ENCODE assay signal across 22 mouse cellular contexts in genomic region chr5:88562863-88563780, GRCm38 (mm10). TPM values are rescaled to one million over a fixed set of nuclear protein-coding genes. Genes with fewer than 3 reads are reported as not detected.
A peak's percentile ranks its signal among the peaks of the same experiment; 100 is the strongest.
DNase-seq lines count a peak whose midpoint lies in the region; ATAC-seq and TF ChIP-seq lines count a peak whose summit lies in the region.
"Had no signal": no experiment of that assay in that cellular context is flagged by ENCODE, and none has a peak within 500 bp of the region (broad histone marks: within the 10 kb centered on the region; RNA-seq: fewer than 3 reads in every experiment).

No protein-coding gene starts in this region.

- no peak overlapping the region for H3K4me3 ChIP-seq in intestine, postnatal 0 days (ENCODE audit: low read depth, low read length)
- no peak overlapping the region for H3K4me3 ChIP-seq in intestine, embryonic 16.5 days (ENCODE audit: low read length)
- no peak overlapping the region for H3K4me3 ChIP-seq in lung, embryonic 14.5 days (ENCODE audit: low read depth, low read length)
- H3K4me3 ChIP-seq in ES-E14 (ENCODE audit: insufficient read depth in 1 of 2, low read depth in 1 of 2, low read length in 2 of 2, poor library complexity in 1 of 2, severe bottlenecking in 1 of 2), result no peak overlapping the region
- H3K4me3 ChIP-seq in macrophage (ENCODE audit: inconsistent target), result peak overlapping the region; percentile 56; the same call in 1 of the 2 replicates

- H3K27me3 ChIP-seq in intestine, postnatal 0 days (replicated peaks; ENCODE audit: control insufficient read depth, insufficient read depth, low read length), result no peaks in the 10 kb centered on the region
- no peaks in the 10 kb centered on the region for H3K27me3 ChIP-seq in intestine, embryonic 16.5 days (replicated peaks; ENCODE audit: control insufficient read depth, insufficient read depth, low read length)
- H3K27me3 ChIP-seq in lung, embryonic 14.5 days (ENCODE audit: insufficient read depth, low read length), result no peaks in the 10 kb centered on the region
- H3K27me3 ChIP-seq: embryonic facial prominence, embryonic 12.5 days; forebrain, embryonic 12.5 days; heart, embryonic 15.5 days; kidney, embryonic 15.5 days had no signal

- in situ Hi-C loops in ES-E14 (cut with MboI; ENCODE audit: low sequenced_read_pairs in 2 of 2, unreplicated experiment in 2 of 2), result no loop called here

- H3K4me1 ChIP-seq in intestine, postnatal 0 days (replicated peaks; ENCODE audit: control insufficient read depth, insufficient read depth, low read length), result no peaks in the 10 kb centered on the region
- H3K4me1 ChIP-seq in intestine, embryonic 16.5 days (ENCODE audit: control insufficient read depth, insufficient read depth, low read length), result peaks cover 8% of the 10 kb centered on the region
- H3K4me1 ChIP-seq in lung, embryonic 14.5 days (ENCODE audit: insufficient read depth), result no peaks in the 10 kb centered on the region
- peaks cover 3 to 10% of the 10 kb centered on the region in 2 experiments for H3K4me1 ChIP-seq in ES-E14 (ENCODE audit: control insufficient read depth in 2 of 2, insufficient read depth in 2 of 2, low read length in 2 of 2, poor library complexity in 1 of 2)

- no peak overlapping the region for H3K4me2 ChIP-seq in intestine, postnatal 0 days (replicated peaks; ENCODE audit: low read depth)
- no peak overlapping the region for H3K4me2 ChIP-seq in intestine, embryonic 16.5 days (ENCODE audit: low read depth, low read length)
- no peak overlapping the region for H3K4me2 ChIP-seq in lung, embryonic 14.5 days

- H3K79me2 ChIP-seq in macrophage (ENCODE audit: inconsistent target), result peaks cover 25% of the 10 kb centered on the region

- no peak for ATAC-seq in intestine, postnatal 0 days
- no peak for ATAC-seq in intestine, embryonic 16.5 days
- ATAC-seq in lung, embryonic 14.5 days (ENCODE audit: insufficient read depth), result no peak
- ATAC-seq: inflammation-experienced regulatory T-cells, adult 6 months; lung, postnatal 0 days had no signal

- H3K36me3 ChIP-seq in intestine, postnatal 0 days (ENCODE audit: control insufficient read depth, insufficient read depth), result no peaks in the 10 kb centered on the region
- no peaks in the 10 kb centered on the region for H3K36me3 ChIP-seq in intestine, embryonic 16.5 days (ENCODE audit: control insufficient read depth, insufficient read depth, low read length)
- no peaks in the 10 kb centered on the region for H3K36me3 ChIP-seq in lung, embryonic 14.5 days (ENCODE audit: insufficient read depth)
- no peaks in the 10 kb centered on the region for H3K36me3 ChIP-seq in ES-E14 (ENCODE audit: control insufficient read depth, insufficient read depth, low read length, poor library complexity, severe bottlenecking)
- H3K36me3 ChIP-seq in macrophage (ENCODE audit: inconsistent target), result no peaks in the 10 kb centered on the region
- H3K36me3 ChIP-seq: embryonic facial prominence, embryonic 12.5 days; heart, embryonic 15.5 days; kidney, embryonic 15.5 days had no signal

- 66% methylated on average over 8 of the region's 8 CpGs for WGBS in intestine, postnatal 0 days
- WGBS in intestine, embryonic 16.5 days, result 70% methylated on average over 8 of the region's 8 CpGs
- WGBS in lung, embryonic 14.5 days, result 48% methylated on average over 8 of the region's 8 CpGs
- 95% methylated on average over 8 of the region's 8 CpGs for WGBS in macrophage (ENCODE audit: missing documents)

- H3K9me3 ChIP-seq in intestine, postnatal 0 days (ENCODE audit: control insufficient read depth), result no peaks in the 10 kb centered on the region
- H3K9me3 ChIP-seq in intestine, embryonic 16.5 days (ENCODE audit: control insufficient read depth, low read length), result no peaks in the 10 kb centered on the region
- no peaks in the 10 kb centered on the region for H3K9me3 ChIP-seq in lung, embryonic 14.5 days (ENCODE audit: low read depth, low read length)
- no peaks in the 10 kb centered on the region for H3K9me3 ChIP-seq in ES-E14 (ENCODE audit: control insufficient read depth, insufficient read depth, low read depth, low read length)
- H3K9me3 ChIP-seq: embryonic facial prominence, embryonic 12.5 days; forebrain, embryonic 12.5 days; heart, embryonic 15.5 days; kidney, embryonic 15.5 days had no signal

- H3K9ac ChIP-seq in intestine, postnatal 0 days (ENCODE audit: low read depth, low read length), result no peak overlapping the region
- no peak overlapping the region for H3K9ac ChIP-seq in intestine, embryonic 16.5 days (ENCODE audit: low read depth, low read length)
- H3K9ac ChIP-seq in lung, embryonic 14.5 days, result no peak overlapping the region
- no peak overlapping the region for H3K9ac ChIP-seq in ES-E14 (ENCODE audit: insufficient read depth, low read depth, low read length, poor library complexity, severe bottlenecking)
- H3K9ac ChIP-seq: embryonic facial prominence, embryonic 12.5 days; liver, embryonic 14.5 days had no signal

- DNase-seq in lung, embryonic 14.5 days, result no peak
- DNase-seq in lung, postnatal 4 days, result no peak
- no peak for DNase-seq in ES-E14 (ENCODE audit: low read depth, low spot score)
- no peak for DNase-seq in kidney, postnatal 25 days
- DNase-seq: adrenal gland, postnatal 10 days; cerebellum, adult 18-20 months; cerebellum, postnatal 25 days; gastrocnemius, postnatal 36 days; kidney, postnatal 4 days; midbrain, embryonic 14.5 days; thymus, adult 2 months; thymus, postnatal 4 days had no signal

- TF ChIP-seq CTCF in intestine, postnatal 0 days (IDR thresholded peaks at IDR 0.05; ENCODE audit: low read depth), result 0 out of 2 replicates have a peak, but pooled peaks have one; percentile 15
- peak; percentile 9; the same call in 1 of the 2 replicates for TF ChIP-seq CTCF in lung, embryonic 14.5 days (IDR thresholded peaks at IDR 0.05; ENCODE audit: low read depth)

- no peak overlapping the region for H3K27ac ChIP-seq in intestine, postnatal 0 days (ENCODE audit: low read depth, low read length)
- no peak overlapping the region for H3K27ac ChIP-seq in intestine, embryonic 16.5 days (ENCODE audit: low read length)
- no peak overlapping the region for H3K27ac ChIP-seq in lung, embryonic 14.5 days (ENCODE audit: low read depth)
- H3K27ac ChIP-seq in ES-E14 (ENCODE audit: insufficient read depth, low read depth, low read length, poor library complexity, severe bottlenecking), result no peak overlapping the region
- peak overlapping the region; percentile 80 for H3K27ac ChIP-seq in macrophage
- H3K27ac ChIP-seq: embryonic facial prominence, embryonic 12.5 days; forebrain, embryonic 12.5 days; kidney, embryonic 15.5 days; liver, embryonic 14.5 days had no signal

TF ChIP-seq in ES-E14, 5 proteins besides CTCF, POLR2A, EP300 and RAD21:
- TF ChIP-seq ZNF384 (IDR thresholded peaks at IDR 0.05; ENCODE audit: low read depth, low read length) (peak; percentile 52; the same call in 1 of the 2 replicates), HCFC1 (IDR thresholded peaks at IDR 0.05; ENCODE audit: borderline replicate concordance, insufficient read depth, low read length) (no peak)

RNA-seq across cellular contexts. Expression of gene Rufy3, which starts 1.7 kb away (rescaled TPM):
- 10.8 and 12.4 TPM in 2 replicates for polyA plus RNA-seq in intestine, postnatal 0 days (2015; fragmentation: Nextera tagmentation; extraction: Ambion mirVana)
- polyA plus RNA-seq in intestine, embryonic 16.5 days (2015; fragmentation: Nextera tagmentation; extraction: Ambion mirVana), result 14.3 and 14.4 TPM in 2 replicates
- 11.9 and 14.0 TPM in 2 replicates for polyA plus RNA-seq in lung, embryonic 14.5 days (2014; fragmentation: Nextera tagmentation; extraction: Ambion mirVana)
- total RNA-seq in ES-E14 (2012; rRNA removed), result 10.8 and 15.0 TPM in 2 replicates
- 1,000 to 10,000 TPM in 1 of 26 experiments, 100 to 1,000 TPM in 25; 549 to 1,041 (median 725) TPM for total RNA-seq in macrophage (2018; cell fraction: chromatin; rRNA removed)
- 100 to 1,000 TPM in 8 of 26 experiments, 10 to 100 TPM in 18; 70.3 to 133 (median 93.9) TPM for total RNA-seq in macrophage (2018; cell fraction: cytosol; rRNA removed)
- 100 to 1,000 TPM; 234 to 970 (median 400) TPM for total RNA-seq in macrophage (2018; cell fraction: nucleus; rRNA removed)
- polyA plus RNA-seq in macrophage (2018), result 44.6 to 92.2 TPM (median 86.4 TPM) in 3 replicates

RNA-seq across cellular contexts. Expression of gene Utp3, which starts 8.9 kb away (rescaled TPM):
- polyA plus RNA-seq in intestine, postnatal 0 days (2015; fragmentation: Nextera tagmentation; extraction: Ambion mirVana), result 27.8 and 31.1 TPM in 2 replicates
- polyA plus RNA-seq in intestine, embryonic 16.5 days (2015; fragmentation: Nextera tagmentation; extraction: Ambion mirVana), result 45.7 and 53.3 TPM in 2 replicates
- 66.8 and 67.9 TPM in 2 replicates for polyA plus RNA-seq in lung, embryonic 14.5 days (2014; fragmentation: Nextera tagmentation; extraction: Ambion mirVana)
- total RNA-seq in ES-E14 (2012; rRNA removed), result 43.4 and 71.0 TPM in 2 replicates
- 10 to 100 TPM; 18.6 to 84.7 (median 44.4) TPM for total RNA-seq in macrophage (2018; cell fraction: chromatin; rRNA removed)
- total RNA-seq in macrophage (2018; cell fraction: cytosol; rRNA removed), result 10 to 100 TPM; 58.2 to 91.8 (median 75.7) TPM
- 100 to 1,000 TPM in 5 of 26 experiments, 10 to 100 TPM in 21; 31.6 to 119 (median 76.1) TPM for total RNA-seq in macrophage (2018; cell fraction: nucleus; rRNA removed)
- 69.2 to 155 TPM (median 75.8 TPM) in 3 replicates for polyA plus RNA-seq in macrophage (2018)

RNA-seq across cellular contexts. Expression of gene Jchain, which starts 35.4 kb away (rescaled TPM):
- 0.10 TPM in 1 of 2 replicates, not detected in the other for polyA plus RNA-seq in intestine, postnatal 0 days (2015; fragmentation: Nextera tagmentation; extraction: Ambion mirVana)
- 0.10 and 0.22 TPM in 2 replicates for polyA plus RNA-seq in intestine, embryonic 16.5 days (2015; fragmentation: Nextera tagmentation; extraction: Ambion mirVana)
- 0.22 TPM in 1 of 2 replicates, not detected in the other for polyA plus RNA-seq in lung, embryonic 14.5 days (2014; fragmentation: Nextera tagmentation; extraction: Ambion mirVana)
- total RNA-seq in ES-E14 (2012; rRNA removed), result 0.42 and 2.2 TPM in 2 replicates
- total RNA-seq in macrophage (2018; cell fraction: chromatin; rRNA removed), result 1 to 10 TPM in 5 of 26 experiments, under 1 TPM in 11, not detected in 10; 0.30 to 1.2 (median 0.60) TPM
- total RNA-seq in macrophage (2018; cell fraction: cytosol; rRNA removed), result under 1 TPM in 18 of 26 experiments, not detected in 8; 0.06 to 0.44 (median 0.15) TPM
- 1 to 10 TPM in 3 of 26 experiments, under 1 TPM in 15, not detected in 8; 0.29 to 2.2 (median 0.75) TPM for total RNA-seq in macrophage (2018; cell fraction: nucleus; rRNA removed)
- 0.27 to 1.2 TPM (median 0.77 TPM) in 3 replicates for polyA plus RNA-seq in macrophage (2018)
- polyA plus RNA-seq: kidney, embryonic 15.5 days had no signal
